Mouse (Mus musculus) left cerebral cortex, adult 2 months (tissue): ENCODE data around the gene Pou2f3. TPM values are rescaled to one million over a fixed set of nuclear protein-coding genes. Genes with fewer than 3 reads are reported as not detected.
A peak's percentile ranks its signal among the peaks of the same experiment; 100 is the strongest.

Source experiments
- DNase-seq, 2 experiments: peaks; one replicate each; pipeline ENCODE4 v3.0.0; 2021 to 2022; ENCODE audit warnings: low spot score in 2 of 2, mixed read lengths in 1 of 2; ENCODE audit errors: extremely low spot score in 1 of 2
- H3K27ac ChIP-seq: fragments of 200-600 bp; 2 replicates; pipeline ENCODE4 v1.8.1; 2022
- H3K4me3 ChIP-seq: fragments of 200-600 bp; 2 replicates; pipeline ENCODE4 v1.8.1; 2022
- CTCF ChIP-seq: fragments of 200-600 bp; IDR thresholded peaks from 2 replicates; pipeline ENCODE4 v1.8.1; 2022; ENCODE audit warnings: antibody characterized with exemption, mild to moderate bottlenecking, moderate library complexity
- intact Hi-C: fragments of 180-260 bp; cut with DNase I; formaldehyde crosslinking; loops from one replicate; pipeline ENCODE4 v1.15.1; 2025
- total RNA-seq, 2 experiments: library from RNA; stranded (reverse); gene quantifications; 2 replicates each; pipeline ENCODE4 v1.2.3; 2021

The Pou2f3 gene
- total RNA-seq, 2 experiments from 2014 or later = 0.16 to 0.65 TPM

DNA sequence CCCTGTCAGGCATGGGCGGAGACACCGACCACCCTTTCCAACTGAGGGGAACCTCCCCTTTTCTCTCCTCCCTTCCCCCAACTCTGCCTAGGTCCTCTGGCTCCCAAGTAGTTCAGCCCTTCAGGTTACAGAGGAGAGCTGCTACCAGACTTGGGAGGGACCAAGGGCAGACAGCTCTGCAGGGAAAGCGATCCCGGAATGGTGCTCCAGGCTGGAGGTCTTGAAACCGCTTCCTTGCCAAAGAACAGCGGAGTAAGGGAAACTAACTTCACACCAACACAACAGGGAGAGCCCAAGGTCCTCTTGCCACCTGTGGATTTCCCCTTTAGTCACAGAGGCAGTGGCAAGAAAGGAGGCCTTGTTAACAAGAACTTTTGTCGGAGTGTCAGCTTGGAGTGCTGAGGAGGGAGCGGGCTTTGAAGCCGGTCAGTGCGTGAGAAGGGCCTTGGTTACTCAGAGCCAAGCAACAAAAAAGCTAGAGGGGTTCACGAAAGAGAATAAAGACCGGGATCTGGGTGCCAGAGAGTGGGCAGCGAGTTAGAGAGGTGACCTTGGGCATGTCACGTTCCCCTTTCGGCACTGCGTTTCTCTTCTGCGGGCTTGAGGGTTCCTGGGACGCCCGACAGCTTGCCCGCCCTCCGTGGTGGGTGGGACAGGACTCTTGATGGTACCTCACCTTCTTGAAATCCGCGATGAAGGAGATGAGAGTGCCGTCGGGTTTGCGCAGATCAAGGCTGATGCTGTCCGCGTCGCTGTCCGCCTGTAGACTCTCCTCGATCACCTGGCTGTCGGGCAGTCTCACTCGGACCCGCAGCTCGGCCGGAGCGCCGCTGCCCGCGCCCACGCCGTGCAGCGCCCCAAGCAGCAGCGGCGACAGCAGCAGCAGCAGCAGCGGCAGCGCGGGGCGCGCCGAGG, 28.7 kb upstream of the Pou2f3 start:
- no peak for TF ChIP-seq CTCF
- no peak for DNase-seq
- intact Hi-C loops = loop anchor here (2.0 kb wide), 1 partner anchor 26 kb away; no protein-coding TSS in a partner anchor

DNA sequence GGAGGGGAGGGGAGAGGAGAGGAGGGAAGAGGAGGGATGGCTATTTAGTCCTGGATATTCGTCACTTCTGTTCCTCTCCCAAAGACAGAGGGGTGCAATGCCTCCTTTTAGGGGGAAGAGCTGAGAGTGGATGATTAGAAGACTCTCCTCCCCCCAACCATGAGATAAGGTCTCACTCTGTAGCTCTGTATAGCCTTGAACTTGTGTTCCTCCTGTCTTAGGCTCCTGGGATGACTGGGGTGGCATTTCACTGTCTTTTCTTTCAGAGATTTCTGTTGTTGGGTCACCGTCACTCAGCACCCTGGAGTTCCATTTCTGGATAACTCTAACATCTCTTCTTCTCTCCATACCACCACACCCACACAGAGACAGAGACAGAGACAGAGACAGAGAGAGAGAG, 28.0 kb upstream of the Pou2f3 start:
- peak overlapping the region; percentile 13; the same call in 1 of the 2 replicates for H3K4me3 ChIP-seq
- intact Hi-C loops = loop anchor here (2.0 kb wide), 1 partner anchor 27 kb away; no protein-coding TSS in a partner anchor
- H3K27ac ChIP-seq = no peak overlapping the region
- no peak for TF ChIP-seq CTCF
- DNase-seq = no peak

More for the DNA sequence above, 28.7 kb upstream of the Pou2f3 start:
- Histone ChIP-seq H3K27ac (peak overlapping the region; percentile 50), H3K4me3 (peak overlapping the region; percentile 49)

DNA sequence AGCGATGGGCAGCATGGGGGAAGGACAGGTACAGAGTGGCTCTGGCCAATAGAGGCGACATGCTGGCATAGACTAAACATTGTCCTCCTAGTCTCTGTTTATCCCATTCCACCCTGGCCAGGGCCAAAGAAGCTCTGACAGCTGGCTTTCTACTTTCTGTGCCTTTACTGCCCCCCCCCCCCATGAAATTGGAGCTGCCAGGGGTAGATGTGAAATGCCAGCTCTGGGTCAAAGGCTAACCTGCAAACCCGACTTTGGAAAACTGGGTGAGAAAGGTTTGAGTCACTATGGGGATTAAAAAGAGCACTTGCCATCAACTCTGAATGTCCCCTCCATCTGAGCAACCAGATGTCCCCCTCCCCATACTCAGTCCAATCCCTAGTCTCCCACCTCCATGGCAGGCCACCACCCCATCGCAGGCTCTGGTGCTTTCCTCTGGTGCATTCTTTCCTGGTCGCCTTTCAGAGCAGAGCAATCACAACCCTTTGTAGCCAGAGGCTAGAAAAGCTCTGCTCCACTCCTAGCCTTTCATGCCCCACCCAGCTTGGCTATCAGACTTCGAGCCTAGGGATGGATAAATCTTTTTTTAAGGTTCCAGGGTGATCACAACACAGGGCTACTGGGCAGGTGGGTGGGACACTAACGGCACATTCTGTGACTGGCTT, 27.1 kb upstream of the Pou2f3 start:
- no peak overlapping the region; the same call in 1 of the 2 replicates for H3K4me3 ChIP-seq
- DNase-seq = no peak
- no peak for TF ChIP-seq CTCF
- intact Hi-C loops = no loop called here
- H3K27ac ChIP-seq = no peak overlapping the region

- Histone ChIP-seq H3K27ac (no peak overlapping the region), H3K4me3 (no peak overlapping the region)
- intact Hi-C loops = no loop called here
- DNase-seq = no peak
- TF ChIP-seq CTCF = no peak
Measured at GRCm38 (mm10) chr9:43236576-43236975, 26.4 kb upstream of the Pou2f3 start.

DNA sequence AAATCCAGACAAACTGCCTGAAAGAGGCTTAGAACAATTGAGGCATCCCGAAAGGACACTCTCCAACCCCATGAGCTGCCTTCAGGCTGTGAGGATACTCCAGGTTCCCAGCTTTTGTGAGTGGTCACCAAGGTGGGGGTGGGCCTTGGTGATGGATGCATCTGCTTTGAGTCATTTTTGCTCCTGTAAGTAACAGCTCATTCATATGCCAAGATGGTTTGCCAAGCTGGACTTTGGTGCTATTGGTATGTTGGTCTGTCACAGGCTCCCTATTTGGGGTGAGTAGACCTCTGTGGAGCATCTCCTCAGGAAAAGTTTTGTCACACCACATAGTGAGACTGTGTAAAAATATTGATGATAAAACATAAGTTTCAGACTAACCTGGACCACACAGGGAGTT, 25.9 kb upstream of the Pou2f3 start:
- no peak for TF ChIP-seq CTCF
- intact Hi-C loops = no loop called here
- Histone ChIP-seq H3K27ac (no peak overlapping the region), H3K4me3 (no peak overlapping the region)
- DNase-seq = no peak

- no peak overlapping the region for H3K4me3 ChIP-seq
- TF ChIP-seq CTCF = no peak
- H3K27ac ChIP-seq = no peak overlapping the region
- DNase-seq = no peak
- intact Hi-C loops = no loop called here
Measured at GRCm38 (mm10) chr9:43235336-43235735, 25.2 kb upstream of the Pou2f3 start.

DNA sequence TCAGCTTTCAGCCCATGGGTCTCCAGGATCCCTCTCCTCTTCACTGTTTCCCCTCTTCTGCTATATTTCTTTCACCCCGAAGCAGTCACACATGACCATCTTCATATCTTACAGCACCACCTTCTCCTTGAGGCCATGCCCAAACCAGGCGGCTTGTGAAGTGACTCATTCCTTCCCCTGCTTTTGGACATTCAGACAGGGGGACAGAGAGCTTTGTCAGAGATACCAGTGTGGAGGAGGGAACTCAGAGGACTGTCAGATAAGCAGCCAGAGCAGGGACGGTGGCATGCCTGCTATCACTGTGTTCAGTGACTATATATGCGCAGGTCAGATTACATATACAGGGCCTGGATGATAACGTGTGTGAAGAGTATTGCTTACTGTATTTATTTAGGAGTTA, 24.3 kb upstream of the Pou2f3 start:
- TF ChIP-seq CTCF = no peak
- no peak overlapping the region for H3K27ac ChIP-seq
- intact Hi-C loops = no loop called here
- DNase-seq = no peak
- no peak overlapping the region for H3K4me3 ChIP-seq

DNA sequence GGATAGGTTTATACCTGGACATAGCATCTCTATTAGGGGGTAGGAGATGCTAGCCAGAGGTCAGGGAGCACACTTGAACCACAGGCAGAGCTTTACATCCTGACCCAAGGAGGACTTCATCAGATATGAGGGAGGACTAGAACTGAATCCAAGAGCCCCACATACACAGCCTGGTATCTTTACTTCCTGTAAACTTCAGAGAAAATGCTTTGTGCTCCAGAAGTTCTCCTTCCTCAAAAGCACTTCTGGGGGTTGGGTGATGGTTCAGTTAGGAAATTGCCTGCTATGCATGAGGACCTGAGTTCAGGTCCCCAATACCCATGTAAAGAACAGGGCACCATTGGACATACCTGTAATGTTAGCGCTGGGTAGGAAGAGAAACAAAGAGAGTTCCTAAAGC, 23.3 kb upstream of the Pou2f3 start:
- H3K27ac ChIP-seq = no peak overlapping the region
- intact Hi-C loops = no loop called here
- no peak for TF ChIP-seq CTCF
- DNase-seq = no peak
- H3K4me3 ChIP-seq = no peak overlapping the region

DNA sequence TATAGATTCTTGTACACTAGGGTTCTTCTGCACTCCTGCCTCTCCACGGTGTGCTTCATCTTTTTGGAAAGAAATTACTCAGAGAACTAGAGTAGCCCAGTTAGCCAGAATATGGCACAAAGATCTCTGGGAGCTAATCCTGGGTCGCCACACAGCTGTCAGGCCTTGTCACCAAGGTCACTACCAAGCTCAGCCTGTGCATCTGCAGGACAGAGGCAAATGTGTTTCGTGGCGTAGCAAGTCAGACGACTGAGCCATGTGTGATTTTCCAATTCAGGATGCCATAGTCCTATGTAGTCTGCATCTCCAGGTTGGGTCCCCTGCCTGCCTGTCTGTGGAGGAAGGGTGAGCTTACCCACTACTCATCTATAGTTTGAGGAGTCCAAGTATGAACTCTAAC, 22.9 kb upstream of the Pou2f3 start:
- TF ChIP-seq CTCF = no peak
- intact Hi-C loops = no loop called here
- H3K27ac ChIP-seq = no peak overlapping the region

DNA sequence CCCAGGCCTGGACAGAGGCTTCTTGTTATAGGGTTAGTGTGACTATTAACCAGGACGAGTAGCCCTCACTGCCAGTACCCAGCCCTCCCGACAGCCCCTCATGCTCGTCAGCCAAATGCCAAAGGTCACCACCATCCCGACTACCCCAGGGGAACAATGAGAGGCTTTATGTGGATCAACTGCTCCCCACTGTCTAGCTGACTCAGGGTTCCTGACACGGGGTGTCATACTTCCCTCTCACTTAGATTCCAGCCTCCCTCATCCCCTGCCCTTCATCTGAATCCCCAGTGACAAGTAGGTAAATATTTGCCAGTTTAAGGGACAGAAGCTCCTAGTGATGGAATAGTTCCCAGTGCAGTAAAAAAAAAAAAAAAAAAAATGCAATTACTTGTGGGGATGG, 22.1 kb upstream of the Pou2f3 start:
- Histone ChIP-seq H3K27ac (no peak overlapping the region), H3K4me3 (no peak overlapping the region)
- DNase-seq = no peak
- intact Hi-C loops = no loop called here
- TF ChIP-seq CTCF = no peak

More for the DNA sequence above, 22.9 kb upstream of the Pou2f3 start:
- H3K4me3 ChIP-seq = no peak overlapping the region
- DNase-seq = no peak

GRCm38 (mm10) chr9:43231805-43232204, 21.6 kb upstream of the Pou2f3 start:
- Histone ChIP-seq H3K4me3 (no peak overlapping the region), H3K27ac (no peak overlapping the region)
- no peak for DNase-seq
- TF ChIP-seq CTCF = no peak
- intact Hi-C loops = no loop called here

- no peak for TF ChIP-seq CTCF
- Histone ChIP-seq H3K4me3 (no peak overlapping the region), H3K27ac (no peak overlapping the region)
- DNase-seq = no peak
- intact Hi-C loops = no loop called here
Measured at GRCm38 (mm10) chr9:43230886-43231285, 20.7 kb upstream of the Pou2f3 start.
